Mouse (Mus musculus) C2C12 (cell line): Measurements from ENCODE around the gene Sobp. TPM values are rescaled to one million over a fixed set of nuclear protein-coding genes. Genes with fewer than 3 reads are reported as not detected.

Experiments used
- H3K27me3 ChIP-seq: one replicate; pipeline ENCODE4 v1.6.1; 2011; ENCODE audit not compliant: control insufficient read depth, insufficient read depth, insufficient read length
- H3K36me3 ChIP-seq: one replicate; pipeline ENCODE4 v1.6.1; 2011; ENCODE audit not compliant: control insufficient read depth, insufficient read depth
- H3K4me3 ChIP-seq: one replicate; pipeline ENCODE4 v1.5.1; 2011; ENCODE audit warnings: mild to moderate bottlenecking, control low read depth; ENCODE audit not compliant: poor library complexity, insufficient read depth, severe bottlenecking
- H3K79me2 ChIP-seq: one replicate; pipeline ENCODE4 v1.6.1; 2011; ENCODE audit not compliant: control insufficient read depth, insufficient read depth
- H3K79me3 ChIP-seq: one replicate; pipeline ENCODE4 v1.6.1; 2011; ENCODE audit warnings: low read depth, control low read depth
- H3ac ChIP-seq: one replicate; pipeline ENCODE3; 2011; ENCODE audit warnings: low read depth; ENCODE audit not compliant: control insufficient read depth, insufficient read length
- CEBPB ChIP-seq: IDR thresholded peaks from one replicate; pipeline ENCODE4 v1.6.1; 2011; ENCODE audit warnings: low read depth, mild to moderate bottlenecking, control low read depth, moderate library complexity
- CTCF ChIP-seq: IDR thresholded peaks from one replicate; pipeline ENCODE4 v1.5.1; 2011; ENCODE audit not compliant: control insufficient read depth, insufficient read depth, insufficient read length
- FOSL1 ChIP-seq: IDR thresholded peaks from one replicate; pipeline ENCODE4 v1.8.0; 2011; ENCODE audit warnings: mild to moderate bottlenecking, low read length; ENCODE audit not compliant: poor library complexity, insufficient read depth, severe bottlenecking
- MAX ChIP-seq: IDR thresholded peaks from one replicate; pipeline ENCODE4 v1.6.1; 2011; ENCODE audit warnings: mild to moderate bottlenecking, control low read depth
- MYOD1 ChIP-seq: IDR thresholded peaks from one replicate; pipeline ENCODE4 v1.6.1; 2011; ENCODE audit warnings: low read depth; ENCODE audit not compliant: control insufficient read depth, insufficient read length
- MYOG ChIP-seq: IDR thresholded peaks from one replicate; pipeline ENCODE4 v1.6.1; 2011; ENCODE audit not compliant: control insufficient read depth, insufficient read length; ENCODE audit errors: extremely low read depth
- USF1 ChIP-seq: IDR thresholded peaks from one replicate; pipeline ENCODE4 v1.6.1; 2011; ENCODE audit warnings: low read depth, mild to moderate bottlenecking, control low read depth, moderate library complexity
- polyA plus RNA-seq: library from polyadenylated mRNA; unstranded; fragments of >200 nt; fragmentation: generic; extraction: Trizol; gene quantifications from one replicate; pipeline ENCODE4 v1.2.1, GENCODE M21; 2012; ENCODE audit warnings: missing spikeins

Sobp gene
- polyA plus RNA-seq, 1 experiment = 1.2 TPM

GRCm38 (mm10) chr10:43106196-43106595 lies 68.1 kb downstream of the Sobp start:
- Histone ChIP-seq H3K79me3 (no peaks in the 10 kb centered on the region), H3ac (no peak overlapping the region), H3K4me3 (no peak overlapping the region), H3K27me3 (no peaks in the 10 kb centered on the region), H3K79me2 (no peaks in the 10 kb centered on the region), H3K36me3 (no peaks in the 10 kb centered on the region)
- no peak for TF ChIP-seq CEBPB
- no peak for TF ChIP-seq FOSL1
- no peak for TF ChIP-seq USF1
- no peak for TF ChIP-seq CTCF
- no peak for TF ChIP-seq MAX
- TF ChIP-seq MYOG = no peak
- TF ChIP-seq MYOD1 = no peak

DNA sequence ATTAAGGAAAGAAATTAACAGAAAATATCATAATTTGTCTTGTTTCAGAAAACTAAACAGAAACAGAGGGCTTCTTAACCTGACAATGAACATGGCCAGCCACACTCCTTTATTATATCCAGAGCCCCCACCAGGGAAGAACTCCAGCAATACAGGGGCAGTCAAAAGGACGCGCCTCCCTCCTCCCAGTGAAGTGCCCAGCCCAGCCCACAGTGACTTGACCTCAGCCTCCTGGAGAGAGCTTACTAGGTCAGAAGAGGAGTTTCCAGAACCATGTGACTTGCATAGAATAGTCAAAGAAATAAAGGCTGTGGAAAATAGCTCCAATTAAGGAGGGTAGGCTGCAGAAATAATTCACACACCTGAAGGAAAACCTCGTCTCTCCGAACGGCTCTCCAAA lies 73.8 kb downstream of the Sobp start:
- Histone ChIP-seq H3ac (no peak overlapping the region), H3K4me3 (no peak overlapping the region), H3K27me3 (no peaks in the 10 kb centered on the region), H3K79me2 (no peaks in the 10 kb centered on the region), H3K79me3 (no peaks in the 10 kb centered on the region), H3K36me3 (no peaks in the 10 kb centered on the region)
- TF ChIP-seq MAX (no peak), CEBPB (no peak), MYOD1 (no peak), MYOG (no peak)

DNA sequence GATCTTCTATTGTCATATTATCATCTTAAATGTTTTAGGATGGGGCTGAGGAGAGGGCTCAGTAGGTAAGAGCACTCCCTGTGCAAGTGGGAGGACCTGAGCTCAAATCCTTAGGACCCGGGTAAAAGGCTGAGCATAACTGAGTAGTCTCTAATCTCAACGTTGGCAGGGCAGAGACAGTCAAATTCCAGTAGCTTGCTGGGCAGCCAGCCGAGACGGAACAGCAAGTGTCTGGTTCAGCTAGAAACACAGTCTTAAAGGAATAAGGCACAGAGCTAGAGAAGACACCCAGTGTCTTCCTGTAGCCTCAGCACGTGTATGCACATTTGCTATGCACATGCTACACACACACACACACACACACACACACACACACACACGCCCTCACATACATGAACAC lies 75.1 kb downstream of the Sobp start:
- H3ac ChIP-seq = no peak overlapping the region
- H3K4me3 ChIP-seq = no peak overlapping the region
- no peaks in the 10 kb centered on the region for H3K27me3 ChIP-seq
- no peaks in the 10 kb centered on the region for H3K79me2 ChIP-seq
- TF ChIP-seq MYOD1 (no peak), MAX (no peak), CTCF (no peak), USF1 (no peak), MYOG (no peak), FOSL1 (no peak), CEBPB (no peak)
- H3K36me3 ChIP-seq = no peaks in the 10 kb centered on the region
- no peaks in the 10 kb centered on the region for H3K79me3 ChIP-seq

DNA sequence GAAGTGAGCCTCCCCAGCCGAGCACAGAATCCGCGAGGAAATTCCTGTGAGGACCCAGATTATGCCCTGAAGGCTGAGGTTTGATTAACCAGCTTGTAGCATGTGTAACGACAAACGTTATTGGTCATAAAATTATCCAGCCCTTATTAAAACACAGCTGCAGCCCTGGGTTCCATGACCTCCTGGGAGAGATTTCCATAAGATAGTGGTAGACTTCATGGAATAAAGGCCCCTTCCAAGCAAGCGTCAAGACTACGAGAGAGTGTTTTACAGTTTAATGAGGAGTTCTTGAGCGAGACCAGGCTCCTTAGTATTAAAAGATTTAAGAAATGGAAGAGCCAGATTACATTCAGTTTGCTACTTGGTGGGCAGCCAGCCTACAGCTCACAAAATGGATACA lies 76.6 kb downstream of the Sobp start:
- H3K79me3 ChIP-seq = no peaks in the 10 kb centered on the region
- H3K27me3 ChIP-seq = no peaks in the 10 kb centered on the region
- H3ac ChIP-seq = no peak overlapping the region
- H3K4me3 ChIP-seq = no peak overlapping the region
- no peaks in the 10 kb centered on the region for H3K36me3 ChIP-seq
- H3K79me2 ChIP-seq = no peaks in the 10 kb centered on the region
- TF ChIP-seq CTCF (no peak), CEBPB (no peak), FOSL1 (no peak), MYOD1 (no peak), MAX (no peak), USF1 (no peak), MYOG (no peak)

GRCm38 (mm10) chr10:43096614-43097013 lies 77.7 kb downstream of the Sobp start:
- Histone ChIP-seq H3K79me3 (no peaks in the 10 kb centered on the region), H3K79me2 (no peaks in the 10 kb centered on the region), H3K27me3 (no peaks in the 10 kb centered on the region), H3K4me3 (no peak overlapping the region), H3ac (no peak overlapping the region), H3K36me3 (no peaks in the 10 kb centered on the region)
- TF ChIP-seq CEBPB = no peak
- TF ChIP-seq FOSL1 = no peak
- no peak for TF ChIP-seq MAX
- TF ChIP-seq USF1 = no peak
- TF ChIP-seq MYOD1 = no peak
- TF ChIP-seq CTCF = no peak
- no peak for TF ChIP-seq MYOG

GRCm38 (mm10) chr10:43094537-43094936 lies 79.8 kb downstream of the Sobp start:
- Histone ChIP-seq H3K4me3 (no peak overlapping the region), H3K79me2 (no peaks in the 10 kb centered on the region), H3K36me3 (no peaks in the 10 kb centered on the region), H3K27me3 (no peaks in the 10 kb centered on the region), H3K79me3 (no peaks in the 10 kb centered on the region), H3ac (no peak overlapping the region)
- TF ChIP-seq MYOD1 (no peak), USF1 (no peak), MAX (no peak), CTCF (no peak), MYOG (no peak), CEBPB (no peak), FOSL1 (no peak)
